ENCODE assay signal across 8 mouse cellular contexts in the genomic region with DNA sequence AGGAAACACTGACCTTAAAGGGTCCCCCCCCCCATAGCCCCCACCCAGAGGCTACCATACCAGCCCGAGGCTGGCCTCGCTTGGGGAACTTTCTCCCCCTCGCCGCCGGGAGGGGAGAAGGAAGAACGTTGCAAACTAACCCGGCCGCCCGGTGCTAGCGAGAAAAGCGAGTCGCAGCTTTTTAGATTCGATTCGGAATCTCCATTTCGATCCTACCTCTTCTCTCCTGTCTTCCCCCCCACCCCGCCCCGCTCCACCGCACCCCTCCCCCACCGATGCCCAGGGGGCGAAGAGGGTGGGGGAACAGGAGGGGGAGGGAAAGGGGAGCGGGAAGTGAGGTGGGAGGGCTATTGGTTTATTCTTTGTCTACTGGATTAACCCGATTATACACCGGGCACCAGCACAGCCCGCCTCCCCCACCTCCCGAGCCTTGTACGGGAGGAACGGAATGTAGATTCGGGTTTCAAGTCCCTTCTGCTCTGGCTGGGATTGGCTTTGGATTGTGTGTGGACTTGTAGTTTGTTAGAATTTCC. TPM values are rescaled to one million over a fixed set of nuclear protein-coding genes. Genes with fewer than 3 reads are reported as not detected.
A peak's percentile ranks its signal among the peaks of the same experiment; 100 is the strongest.
DNase-seq lines count a peak whose midpoint lies in the region; ATAC-seq and TF ChIP-seq lines count a peak whose summit lies in the region.

No protein-coding gene starts in this region.

- H3K79me2 ChIP-seq in C2C12 (ENCODE audit: control insufficient read depth, insufficient read depth), result peaks cover 43% of the 10 kb centered on the region
- no peaks in the 10 kb centered on the region for H3K79me2 ChIP-seq in liver, adult 2 months (ENCODE audit: control insufficient read depth, insufficient read depth, low read length)

- H3K36me3 ChIP-seq in C2C12 (ENCODE audit: control insufficient read depth, insufficient read depth), result peaks cover 9% of the 10 kb centered on the region
- H3K36me3 ChIP-seq in forebrain, embryonic 10.5 days (replicated peaks), result peaks cover 10% of the 10 kb centered on the region
- peaks cover 10% of the 10 kb centered on the region for H3K36me3 ChIP-seq in heart, embryonic 13.5 days
- H3K36me3 ChIP-seq in kidney, postnatal 0 days (ENCODE audit: insufficient read depth, low read length), result peaks cover 8% of the 10 kb centered on the region; the same call in 1 of the 2 replicates
- H3K36me3 ChIP-seq in liver, adult 2 months (ENCODE audit: control insufficient read depth, insufficient read depth, low read length), result no peaks in the 10 kb centered on the region
- H3K36me3 ChIP-seq in neural tube, embryonic 13.5 days, result 0 out of 2 replicates have a peak, but pooled peaks cover 7% of the 10 kb centered on the region

- H3K27ac ChIP-seq in forebrain, embryonic 10.5 days, result peak overlapping the region; percentile 96
- peak overlapping the region; percentile 100 for H3K27ac ChIP-seq in heart, embryonic 13.5 days (replicated peaks)
- H3K27ac ChIP-seq in kidney, postnatal 0 days, result peak overlapping the region; percentile 99
- peak overlapping the region; percentile 54; the same call in 1 of the 2 replicates for H3K27ac ChIP-seq in liver, adult 2 months (replicated peaks; ENCODE audit: insufficient read depth, low read depth, low read length)
- H3K27ac ChIP-seq in neural tube, embryonic 13.5 days (replicated peaks), result peak overlapping the region; percentile 99

- peaks cover 40% of the 10 kb centered on the region for H3K79me3 ChIP-seq in C2C12 (ENCODE audit: low read depth)

- H3K9me3 ChIP-seq in forebrain, embryonic 10.5 days, result peaks cover 3% of the 10 kb centered on the region
- peaks cover under 1% of the 10 kb centered on the region; the same call in 1 of the 2 replicates for H3K9me3 ChIP-seq in heart, embryonic 13.5 days
- H3K9me3 ChIP-seq in kidney, postnatal 0 days (replicated peaks; ENCODE audit: low read length), result no peaks in the 10 kb centered on the region
- no peaks in the 10 kb centered on the region for H3K9me3 ChIP-seq in neural tube, embryonic 13.5 days

- H3K4me2 ChIP-seq in heart, embryonic 13.5 days, result peak overlapping the region; percentile 95
- H3K4me2 ChIP-seq in kidney, postnatal 0 days (ENCODE audit: low read length), result peak overlapping the region; percentile 88
- peak overlapping the region; percentile 98 for H3K4me2 ChIP-seq in neural tube, embryonic 13.5 days

- no peak for TF ChIP-seq CTCF in C2C12 (IDR thresholded peaks at IDR 0.05; ENCODE audit: control insufficient read depth, insufficient read depth, insufficient read length)
- TF ChIP-seq CTCF in kidney, postnatal 0 days (IDR thresholded peaks at IDR 0.05; ENCODE audit: low read depth), result no peak
- no peak for TF ChIP-seq CTCF in liver, adult 2 months (IDR thresholded peaks at IDR 0.05; ENCODE audit: low read depth, low read length)

- H3K9ac ChIP-seq in heart, embryonic 13.5 days, result peak overlapping the region; percentile 99
- peak overlapping the region; percentile 96 for H3K9ac ChIP-seq in kidney, postnatal 0 days (ENCODE audit: low read depth, low read length)
- H3K9ac ChIP-seq in liver, adult 2 months (ENCODE audit: low read depth, low read length), result peak overlapping the region; percentile 45; the same call in 1 of the 2 replicates
- H3K9ac ChIP-seq in neural tube, embryonic 13.5 days, result peak overlapping the region; percentile 91

- peak; percentile 21 to 36 for DNase-seq in adrenal gland, postnatal 4 days (ENCODE audit: low spot score in 2 of 2)
- peak; percentile 83 for DNase-seq in forebrain, embryonic 10.5 days (ENCODE audit: extremely low spot score, low spot score)
- DNase-seq in kidney, postnatal 0 days (ENCODE audit: low spot score), result peak; percentile 88
- no peak for DNase-seq in liver, adult 2 months (ENCODE audit: extremely low read depth, low read depth, low spot score)
- DNase-seq in urinary bladder, adult 2 months (ENCODE audit: low spot score), result peak; percentile 56

- 0% methylated on average over 28 of the region's 28 CpGs for WGBS in forebrain, embryonic 10.5 days
- 1% methylated on average over 26 of the region's 28 CpGs for WGBS in heart, embryonic 13.5 days
- under 1% methylated on average over 24 of the region's 28 CpGs for WGBS in kidney, postnatal 0 days
- 1% methylated on average over 28 of the region's 28 CpGs for WGBS in liver, adult 2 months
- WGBS in neural tube, embryonic 13.5 days, result 0% methylated on average over 25 of the region's 28 CpGs

- H3K4me1 ChIP-seq in forebrain, embryonic 10.5 days, result peaks cover 37% of the 10 kb centered on the region
- H3K4me1 ChIP-seq in heart, embryonic 13.5 days, result peaks cover 14% of the 10 kb centered on the region
- H3K4me1 ChIP-seq in kidney, postnatal 0 days (replicated peaks; ENCODE audit: insufficient read depth, low read length), result peaks cover 11% of the 10 kb centered on the region; the same call in 1 of the 2 replicates
- peaks cover 3% of the 10 kb centered on the region for H3K4me1 ChIP-seq in liver, adult 2 months (ENCODE audit: control insufficient read depth, insufficient read depth, low read length)
- peaks cover 31% of the 10 kb centered on the region for H3K4me1 ChIP-seq in neural tube, embryonic 13.5 days (replicated peaks)

- H3ac ChIP-seq in C2C12 (ENCODE audit: control insufficient read depth, insufficient read length, low read depth), result peak overlapping the region; percentile 65

- ATAC-seq in heart, embryonic 13.5 days (ENCODE audit: extremely low read depth, insufficient number of reproducible peaks, low FRiP score, low TSS enrichment), result no peak
- ATAC-seq in kidney, postnatal 0 days (replicated peaks; ENCODE audit: low FRiP score, low read depth), result peak; percentile 38
- ATAC-seq in neural tube, embryonic 13.5 days (ENCODE audit: low read depth), result peak; percentile 68

- H3K4me3 ChIP-seq in C2C12 (ENCODE audit: insufficient read depth, poor library complexity, severe bottlenecking), result peak overlapping the region; percentile 86
- peak overlapping the region; percentile 84 for H3K4me3 ChIP-seq in forebrain, embryonic 10.5 days
- H3K4me3 ChIP-seq in heart, embryonic 13.5 days, result peak overlapping the region; percentile 97
- H3K4me3 ChIP-seq in kidney, postnatal 0 days (replicated peaks; ENCODE audit: low read depth, low read length), result peak overlapping the region; percentile 97
- H3K4me3 ChIP-seq in liver, adult 2 months (ENCODE audit: insufficient read depth, low read depth, low read length), result peak overlapping the region; percentile 50
- H3K4me3 ChIP-seq in neural tube, embryonic 13.5 days, result peak overlapping the region; percentile 87

- TF ChIP-seq POLR2A in liver, adult 2 months (IDR thresholded peaks at IDR 0.05; ENCODE audit: extremely low read depth, insufficient read depth, low read length), result no peak

- H3K27me3 ChIP-seq in C2C12 (ENCODE audit: control insufficient read depth, insufficient read depth, insufficient read length), result no peaks in the 10 kb centered on the region
- H3K27me3 ChIP-seq in forebrain, embryonic 10.5 days (ENCODE audit: poor library complexity, severe bottlenecking), result peaks cover 32% of the 10 kb centered on the region
- no peaks in the 10 kb centered on the region for H3K27me3 ChIP-seq in heart, embryonic 13.5 days (replicated peaks)
- no peaks in the 10 kb centered on the region for H3K27me3 ChIP-seq in kidney, postnatal 0 days (ENCODE audit: insufficient read depth, low read length)
- H3K27me3 ChIP-seq in liver, adult 2 months (ENCODE audit: control insufficient read depth, insufficient read depth, low read length), result no peaks in the 10 kb centered on the region
- peaks cover 6% of the 10 kb centered on the region; the same call in 1 of the 2 replicates for H3K27me3 ChIP-seq in neural tube, embryonic 13.5 days

TF ChIP-seq in C2C12, 6 proteins besides CTCF, POLR2A, EP300 and RAD21:
- TF ChIP-seq MAX (IDR thresholded peaks at IDR 0.05) (no peak), FOSL1 (IDR thresholded peaks at IDR 0.05; ENCODE audit: insufficient read depth, low read length, poor library complexity, severe bottlenecking) (no peak), CEBPB (IDR thresholded peaks at IDR 0.05; ENCODE audit: low read depth) (no peak), MYOG (IDR thresholded peaks at IDR 0.05; ENCODE audit: control insufficient read depth, extremely low read depth, insufficient read length) (no peak), USF1 (IDR thresholded peaks at IDR 0.05; ENCODE audit: low read depth) (no peak), MYOD1 (IDR thresholded peaks at IDR 0.05; ENCODE audit: control insufficient read depth, insufficient read length, low read depth) (no peak)
TF ChIP-seq in C2C12: peak in this region for 0.

RNA-seq across cellular contexts. Expression of gene Spry2, which starts 1.0 kb away (rescaled TPM):
- polyA plus RNA-seq in C2C12 (2012; fragmentation: generic; extraction: Trizol), result 51.8 TPM
- total RNA-seq in adrenal gland, postnatal 4 days (2021), result 10 to 100 TPM; 51.5 to 55.0 TPM
- 24.7 and 27.6 TPM in 2 replicates for polyA plus RNA-seq in forebrain, embryonic 10.5 days (2016; fragmentation: Nextera tagmentation; extraction: Ambion mirVana)
- polyA plus RNA-seq in heart, embryonic 13.5 days (2015; fragmentation: Nextera tagmentation; extraction: Ambion mirVana), result 51.3 and 59.3 TPM in 2 replicates
- polyA plus RNA-seq in kidney, postnatal 0 days (2015; fragmentation: Nextera tagmentation; extraction: Ambion mirVana), result 85.5 and 91.0 TPM in 2 replicates
- 1.1 and 1.2 TPM in 2 replicates for total RNA-seq in liver, adult 2 months (2014; rRNA removed)
- polyA plus RNA-seq in liver, adult 2 months (2012; rRNA removed), result 0.93 and 1.1 TPM in 2 replicates
- 37.1 and 40.5 TPM in 2 replicates for polyA plus RNA-seq in neural tube, embryonic 13.5 days (2015; fragmentation: Nextera tagmentation; extraction: Ambion mirVana)
- polyA plus RNA-seq in urinary bladder, adult 2 months (2012; rRNA removed), result 9.2 and 13.9 TPM in 2 replicates

Comparison
In these comparisons a context has a peak if more than half of its experiments do, and no peak if none do; other contexts are left out.
1. H3K9ac ChIP-seq: peak in every context shown above with its lines; median percentile 99 in heart, embryonic 13.5 days; 96 in kidney, postnatal 0 days; 91 in neural tube, embryonic 13.5 days; 45 in liver, adult 2 months.